Mouse (Mus musculus) cerebellum, adult 9-11 months (tissue): Measurements from ENCODE around the gene Abat.
A peak's percentile ranks its signal among the peaks of the same experiment; 100 is the strongest.

Experiments used
- DNase-seq: peaks from one replicate; pipeline ENCODE4 v3.0.0; 2022

The Abat gene

DNA sequence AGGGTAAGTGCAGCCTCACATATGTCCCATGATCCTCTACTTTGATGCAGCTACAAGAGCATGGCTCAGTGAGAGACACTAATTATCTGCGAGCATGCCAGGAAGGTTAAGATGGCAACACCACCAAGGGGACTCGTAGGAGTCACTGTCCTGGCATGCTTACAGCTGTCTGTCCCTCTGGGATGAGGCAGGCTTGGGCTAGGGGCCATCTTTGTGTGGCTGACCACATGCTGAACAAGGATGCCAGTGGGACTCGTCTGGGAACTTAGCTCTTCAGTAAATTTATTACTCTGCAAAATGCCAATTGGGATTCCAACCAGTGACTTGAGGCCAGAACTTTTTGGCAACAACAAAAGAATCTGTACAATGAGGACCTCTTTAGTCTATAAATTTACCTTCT lies 62.9 kb downstream of the Abat start:
- no peak for DNase-seq

DNA sequence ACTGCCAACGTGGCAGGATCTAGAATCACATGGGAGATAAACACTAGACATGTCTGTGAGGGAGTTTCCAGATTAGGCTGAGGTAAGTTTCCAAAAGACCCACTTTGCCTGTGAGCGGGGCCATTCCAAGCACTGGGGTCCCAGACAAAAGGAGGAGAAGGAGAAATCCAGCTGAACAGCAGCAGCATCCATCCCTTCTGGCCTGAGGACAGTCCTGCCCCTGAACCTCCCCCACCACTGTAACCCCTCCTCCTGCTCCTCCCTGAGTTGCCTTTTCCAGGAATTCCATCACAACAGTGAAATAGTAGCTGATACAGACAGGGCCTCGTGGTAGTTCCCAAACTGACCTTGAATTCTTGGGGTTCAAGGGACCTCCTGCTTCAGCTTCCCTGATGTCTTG lies 63.7 kb downstream of the Abat start:
- DNase-seq: no peak

DNA sequence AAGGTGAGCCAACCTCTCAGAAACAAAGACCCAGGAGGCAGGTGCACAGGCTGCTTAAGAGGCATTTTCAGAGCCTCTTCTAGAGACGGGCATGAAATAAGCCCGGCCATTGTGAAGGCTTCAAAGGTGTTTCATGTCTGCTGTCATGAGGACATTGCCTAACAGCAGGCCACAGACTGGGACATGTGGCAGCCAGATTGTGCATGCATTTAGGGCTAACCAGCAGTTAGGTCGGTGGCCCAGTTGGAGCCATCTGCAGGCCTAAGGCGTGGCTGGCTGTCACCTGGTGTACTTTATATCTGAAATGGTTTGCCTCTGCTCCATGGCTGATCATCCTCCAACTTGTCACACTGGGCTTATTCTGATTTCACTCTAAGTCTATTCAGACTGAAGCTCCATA lies 65.1 kb downstream of the Abat start:
- no peak for DNase-seq

DNA sequence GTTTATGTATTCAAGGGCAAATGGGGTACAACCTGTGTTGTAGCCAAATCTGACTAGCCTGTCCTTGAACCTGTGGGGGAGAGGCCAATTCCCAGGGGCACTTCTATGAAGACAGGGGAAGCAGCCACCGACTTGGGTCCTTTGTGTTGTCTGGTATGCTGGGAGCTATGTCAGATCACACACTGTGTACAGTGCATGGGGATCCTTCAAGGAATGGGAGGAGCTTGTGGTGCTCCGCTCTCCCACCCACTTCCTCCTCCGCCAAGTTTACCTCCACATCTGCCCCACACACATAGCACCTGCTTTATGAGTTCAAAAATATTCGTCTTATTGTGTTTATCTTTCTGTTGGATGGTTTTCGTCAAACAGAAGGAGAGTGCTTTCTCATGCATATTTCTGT lies 66.3 kb downstream of the Abat start:
- DNase-seq: no peak

DNA sequence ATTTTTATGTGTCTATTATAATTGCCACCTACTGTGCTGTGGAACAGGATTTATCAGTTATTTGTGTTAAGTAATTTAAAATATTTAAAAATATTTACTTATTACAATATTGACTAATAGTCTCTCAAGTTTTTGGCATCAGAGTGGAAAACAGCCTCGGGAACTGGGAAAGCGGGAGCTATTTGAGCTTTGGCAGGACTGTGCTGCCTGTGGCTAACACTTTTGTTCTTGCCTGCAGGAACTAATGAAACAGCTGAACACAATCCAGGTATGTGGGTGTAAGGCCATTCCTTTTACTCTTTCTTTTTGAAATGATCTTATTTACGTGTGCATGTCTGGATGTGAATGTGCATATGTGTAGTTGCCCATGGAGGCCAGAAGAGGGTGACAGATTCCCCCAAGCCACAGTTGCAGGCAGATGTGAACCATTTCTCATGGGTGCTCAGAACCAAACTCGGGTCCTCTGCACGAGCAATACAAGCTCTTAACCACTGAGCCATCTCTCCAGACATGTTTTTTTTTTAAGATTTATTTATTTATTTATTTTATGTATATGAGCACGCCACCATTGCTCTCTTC lies 68.5 kb downstream of the Abat start:
- DNase-seq: no peak

DNA sequence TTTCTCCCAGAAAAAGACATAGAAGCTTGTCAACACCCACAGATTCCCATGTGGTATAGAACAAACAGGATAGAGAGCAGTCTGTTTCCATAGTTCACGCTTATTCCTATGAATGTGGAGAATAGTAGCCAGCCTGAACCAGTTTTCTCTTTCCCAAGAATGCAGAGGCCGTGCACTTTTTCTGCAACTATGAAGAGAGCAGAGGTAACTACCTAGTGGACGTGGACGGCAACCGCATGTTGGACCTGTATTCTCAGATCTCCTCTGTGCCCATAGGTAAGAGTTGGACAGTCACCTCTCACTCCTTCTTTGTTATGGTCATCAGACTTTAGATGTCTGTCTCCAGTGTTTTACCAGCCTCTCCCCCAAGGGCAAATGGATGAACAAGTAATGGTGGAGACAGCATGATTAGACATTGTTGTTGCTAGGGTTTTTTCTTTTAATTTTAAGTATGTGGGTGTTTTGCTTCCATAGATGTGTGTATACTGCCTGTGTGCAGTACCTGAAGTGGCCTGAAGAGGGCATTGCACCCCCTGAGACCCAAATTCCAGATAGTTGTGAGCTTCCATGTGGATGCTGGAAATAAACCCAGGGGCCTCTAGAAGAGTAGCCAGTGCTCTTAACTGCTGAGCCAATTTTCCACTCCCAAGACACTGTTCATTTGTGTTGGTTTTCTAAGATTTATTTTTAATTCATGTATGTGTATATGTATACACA lies 69.5 kb downstream of the Abat start:
- DNase-seq: no peak

DNA sequence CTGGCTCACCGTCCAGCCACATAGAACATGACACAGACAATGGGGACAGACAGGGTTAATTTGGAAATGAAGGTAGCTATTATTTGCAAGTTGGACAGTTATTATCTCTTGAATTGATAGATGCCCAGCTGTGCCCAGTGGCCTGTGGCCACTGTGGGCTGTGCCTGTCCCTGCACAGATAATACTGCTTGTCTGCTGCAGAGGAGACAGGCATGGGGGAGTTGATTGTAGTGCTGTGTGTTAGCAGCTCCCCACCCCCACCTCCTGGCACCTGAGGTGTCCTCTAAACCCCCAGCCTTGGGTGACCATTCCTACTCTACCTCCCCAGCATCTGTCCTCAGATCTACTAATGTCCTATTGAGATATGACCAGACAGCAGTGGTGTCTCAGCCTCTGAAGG lies 71.0 kb downstream of the Abat start:
- no peak for DNase-seq

DNA sequence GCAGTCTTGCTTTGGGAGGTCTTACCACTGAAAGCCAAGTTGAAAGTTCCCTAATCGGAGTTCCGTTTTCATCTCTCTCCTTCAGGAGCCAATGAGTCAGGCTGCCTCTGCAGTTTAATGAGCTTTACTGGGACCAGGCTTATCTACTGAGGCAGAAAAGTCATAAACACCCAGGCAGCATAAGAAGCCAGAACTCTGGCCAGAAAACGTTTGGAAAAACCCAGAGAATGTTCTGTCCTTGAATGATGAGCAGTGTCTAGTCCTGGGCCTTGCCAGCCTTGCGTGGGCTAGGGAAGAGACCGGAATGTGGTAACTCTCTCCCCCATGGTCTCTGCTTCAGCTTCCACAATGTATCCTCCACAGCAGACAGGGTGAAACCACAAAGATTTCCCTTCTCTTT lies 71.8 kb downstream of the Abat start:
- no peak for DNase-seq

DNA sequence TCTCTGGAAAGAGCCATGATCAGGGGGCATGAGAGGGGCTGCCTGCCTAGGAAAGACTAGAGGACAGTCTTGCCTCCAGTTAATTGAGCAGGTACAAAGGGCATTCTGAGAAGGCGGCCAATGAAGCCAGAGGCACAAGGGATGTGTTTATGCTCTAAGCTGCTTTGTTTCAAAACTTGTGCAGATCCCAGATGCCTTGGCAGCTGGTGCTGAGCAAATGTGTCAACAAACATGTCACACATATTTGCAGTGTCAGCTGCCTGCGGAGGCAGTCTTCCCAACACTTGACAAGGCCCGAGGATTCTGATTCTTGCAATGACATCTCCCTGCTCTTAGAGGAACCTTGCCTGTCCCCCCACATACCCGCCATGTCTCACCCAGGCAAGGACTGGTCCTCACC lies 82.2 kb downstream of the Abat start:
- no peak for DNase-seq

DNA sequence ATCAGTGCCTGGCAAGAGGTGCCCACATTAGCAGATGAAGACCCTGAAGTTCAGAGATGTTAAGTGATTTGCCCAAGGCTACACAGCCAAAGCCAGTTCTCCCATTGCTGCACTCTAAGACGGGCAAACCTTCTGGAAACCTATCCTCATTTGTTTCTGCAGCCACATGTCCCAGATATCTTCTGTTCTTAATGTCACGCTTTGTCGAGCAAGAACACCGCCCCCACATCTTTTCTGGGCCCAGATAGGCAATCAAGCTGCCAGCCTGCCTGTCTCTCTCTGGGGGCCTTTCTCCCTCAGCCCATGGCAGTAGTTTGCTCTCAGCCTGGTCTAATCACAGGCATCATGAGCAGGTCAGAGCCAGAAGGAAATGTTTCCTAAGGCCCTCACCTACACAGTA lies 83.1 kb downstream of the Abat start:
- DNase-seq: no peak

DNA sequence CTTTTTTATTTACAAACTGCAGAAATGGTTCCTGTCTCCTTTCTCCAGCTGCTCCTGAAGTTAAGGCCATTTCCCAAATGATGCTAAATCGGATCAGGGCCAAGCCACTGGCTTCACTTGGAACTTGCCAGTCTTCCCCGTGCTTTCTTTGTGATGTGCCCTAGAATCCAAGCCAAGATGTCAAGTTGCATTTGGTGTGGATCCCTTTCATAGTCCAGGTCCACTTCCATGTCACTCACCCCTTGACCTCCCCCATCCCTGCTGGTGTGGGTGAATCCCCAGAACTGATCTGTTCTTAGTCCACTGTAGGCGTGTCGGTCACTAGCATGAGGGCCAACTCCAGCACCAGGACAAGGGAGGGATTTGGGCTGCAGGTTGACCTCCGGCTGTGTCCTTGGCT lies 84.3 kb downstream of the Abat start:
- DNase-seq: no peak

DNA sequence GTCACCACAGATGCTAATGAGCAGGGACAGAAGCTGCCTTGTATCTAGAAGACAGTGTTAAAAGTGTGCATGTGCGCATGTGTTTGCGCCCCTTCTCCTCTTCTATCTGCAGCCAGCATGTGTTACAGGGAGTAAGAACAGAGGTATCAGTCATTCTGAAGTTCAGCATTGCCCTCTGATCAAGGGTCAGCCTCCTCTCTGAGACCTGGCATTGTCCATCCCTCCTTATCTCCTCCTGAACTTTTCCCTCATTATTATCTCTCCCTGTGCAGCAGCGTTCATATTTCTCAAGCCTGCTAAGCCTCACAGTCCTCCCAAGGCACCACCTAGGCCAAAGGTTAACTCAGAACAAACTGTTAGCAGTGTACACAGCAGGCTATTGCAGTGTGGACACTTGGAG lies 90.6 kb downstream of the Abat start:
- DNase-seq: no peak

DNA sequence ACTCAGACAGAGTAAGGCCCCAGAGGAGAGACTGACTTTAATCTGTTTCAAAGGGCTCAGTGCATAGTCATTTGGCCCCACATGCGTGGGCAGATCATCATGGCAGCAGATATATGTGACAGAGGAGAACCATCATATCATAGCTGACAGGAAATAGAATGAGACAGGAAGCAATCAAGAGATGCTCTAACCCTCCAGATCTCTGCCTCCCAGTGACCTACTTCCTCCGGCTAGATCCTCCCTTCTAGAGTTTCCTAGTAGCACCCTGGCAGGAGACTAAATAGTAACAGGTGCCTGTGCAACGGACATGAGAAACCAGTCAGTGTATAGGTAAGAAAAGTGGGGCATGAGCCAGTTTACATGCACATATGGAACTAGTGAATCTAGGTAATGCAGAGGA lies 97.2 kb downstream of the Abat start:
- no peak for DNase-seq

DNA sequence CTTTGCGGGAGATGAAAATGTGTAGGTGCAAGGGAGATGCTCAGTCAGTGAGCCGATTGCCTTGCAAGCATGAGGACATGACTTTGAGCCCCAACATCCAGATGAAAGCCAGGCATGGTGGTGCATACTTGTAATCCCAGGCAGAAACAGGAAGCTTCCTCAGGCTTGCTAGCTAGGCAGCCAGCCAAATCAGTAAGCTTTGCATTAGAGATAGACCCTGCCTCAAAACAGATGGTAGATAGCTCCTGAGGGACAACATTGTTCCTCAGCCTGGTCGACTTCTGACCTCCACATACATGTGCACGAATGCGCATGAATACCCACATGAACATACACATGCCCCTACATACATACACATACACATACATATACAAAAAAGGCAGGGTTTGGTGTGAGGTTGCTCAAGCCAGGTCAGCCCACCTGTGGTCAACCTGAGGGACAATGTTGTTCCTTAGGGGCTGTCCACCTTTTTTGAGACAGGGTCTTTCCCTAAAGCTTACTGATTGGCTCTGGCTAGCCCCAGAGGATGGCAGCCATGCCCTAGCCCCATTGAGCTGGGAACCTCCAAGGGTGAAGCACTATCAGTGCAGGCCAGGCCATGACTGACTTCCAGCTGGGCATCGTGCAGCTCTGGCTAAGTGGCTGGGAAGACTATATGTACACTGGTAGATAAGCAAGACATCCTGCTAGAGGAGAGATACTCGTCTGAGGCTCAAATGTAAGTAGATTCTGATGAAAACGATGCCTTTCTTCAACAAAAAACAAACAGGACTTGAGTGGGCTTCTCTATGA lies 99.2 kb downstream of the Abat start:
- no peak for DNase-seq

DNA sequence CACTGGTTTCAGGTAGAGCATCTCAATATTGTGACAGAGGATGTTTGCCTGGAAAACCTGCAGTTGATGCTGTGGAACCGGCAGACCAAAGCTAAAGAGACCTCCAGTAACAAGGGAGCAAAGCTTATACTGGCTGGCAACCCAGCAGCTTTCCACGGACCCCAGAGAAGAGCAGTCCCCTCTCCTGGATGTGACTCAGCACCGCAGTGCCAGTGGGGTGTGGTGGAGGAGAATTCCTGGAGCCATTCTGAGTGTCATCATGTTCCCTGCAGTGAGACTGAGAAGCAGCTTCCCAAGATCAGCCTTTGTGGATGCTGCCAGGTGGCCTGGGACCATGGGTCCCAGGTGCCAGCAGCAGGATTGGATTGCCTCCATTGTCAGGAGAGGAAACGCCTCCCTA lies 99.8 kb downstream of the Abat start:
- DNase-seq: no peak

DNA sequence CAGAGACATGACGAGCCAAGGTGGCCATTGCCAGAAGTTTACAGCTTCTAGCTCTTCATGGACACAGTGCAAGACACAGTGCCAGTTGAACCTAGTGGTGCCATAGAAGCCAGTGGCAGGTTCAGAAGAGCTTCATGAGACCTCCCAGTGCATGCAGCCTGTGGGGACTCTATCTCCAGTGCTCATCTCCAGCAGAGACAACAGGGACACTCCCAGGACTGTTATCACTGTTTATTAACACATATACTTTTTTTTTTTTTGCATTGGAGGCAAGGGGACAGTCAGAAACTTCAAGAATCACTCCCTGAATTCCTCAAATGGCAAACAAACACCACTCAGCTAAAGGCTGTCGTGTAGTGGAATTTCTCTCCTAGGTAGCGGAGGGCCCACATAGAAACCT lies 100.2 kb downstream of the Abat start:
- no peak for DNase-seq

DNA sequence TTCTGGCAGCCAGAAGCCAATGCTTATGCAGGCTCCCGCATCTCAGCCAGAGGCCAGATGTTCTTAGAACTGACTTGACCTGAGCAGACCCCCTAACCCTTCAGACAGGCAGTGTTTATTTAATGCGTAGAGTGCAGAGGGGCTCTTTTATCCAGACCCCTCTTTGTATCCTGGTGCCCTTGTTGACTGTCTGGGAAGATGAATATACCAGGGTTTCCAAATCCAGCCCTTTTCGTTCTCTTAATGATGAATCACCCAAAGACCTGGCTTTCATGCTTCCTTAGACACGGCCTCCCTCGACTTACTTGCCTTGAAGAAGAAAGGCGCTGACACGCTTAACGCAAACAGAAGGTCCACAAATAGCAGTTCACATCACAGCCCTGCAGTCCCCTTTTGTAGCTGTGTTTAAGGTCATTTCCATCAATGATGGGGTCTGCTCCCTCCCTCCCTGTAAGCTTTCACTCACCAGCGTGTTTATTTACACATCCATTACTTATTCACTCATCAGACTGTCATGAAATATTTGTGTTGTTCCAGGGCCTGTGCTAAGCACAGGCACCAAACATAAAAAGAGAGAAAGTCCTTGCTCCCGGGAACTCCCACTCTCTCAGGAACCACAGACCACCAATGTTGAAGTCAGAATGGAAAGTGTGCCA lies 106.6 kb downstream of the Abat start:
- DNase-seq: no peak

DNA sequence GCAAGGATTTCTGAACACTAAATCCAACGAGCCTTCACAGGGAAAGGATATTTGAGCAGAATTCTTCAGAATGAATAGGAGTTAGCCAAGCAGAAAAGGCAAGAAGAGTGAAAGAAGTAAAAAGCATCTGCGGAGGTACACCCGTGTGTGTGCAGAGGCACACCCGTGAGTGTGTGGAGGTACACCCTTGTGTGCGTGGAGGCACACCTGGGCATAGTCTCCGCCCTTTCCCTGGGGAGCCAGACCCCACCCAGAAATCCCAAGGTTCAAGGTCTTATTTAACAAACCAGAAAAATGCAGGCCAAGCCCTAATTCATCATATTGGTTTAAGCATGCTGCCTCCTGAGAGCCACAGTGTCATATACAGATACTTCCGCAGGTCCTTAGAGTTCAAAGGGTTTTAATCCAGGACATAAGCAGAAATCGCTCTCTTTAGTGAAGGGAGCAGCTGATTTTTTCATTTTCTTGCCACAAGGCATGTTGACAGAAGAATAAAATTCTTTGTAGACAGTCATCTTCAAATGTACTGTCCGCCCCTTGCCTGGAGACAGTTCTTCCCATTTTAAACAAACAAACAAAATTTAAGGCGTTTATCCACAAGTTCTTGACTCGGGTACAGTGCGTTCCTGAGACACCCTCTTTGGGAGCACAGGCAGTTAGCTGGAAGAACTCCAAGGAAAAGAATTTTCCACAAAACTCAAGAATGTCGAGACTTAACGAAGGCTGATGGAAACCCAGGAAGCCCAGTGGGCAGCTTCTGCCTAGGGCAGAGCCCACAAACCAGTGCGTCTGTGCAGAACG lies 107.3 kb downstream of the Abat start:
- DNase-seq: no peak

DNA sequence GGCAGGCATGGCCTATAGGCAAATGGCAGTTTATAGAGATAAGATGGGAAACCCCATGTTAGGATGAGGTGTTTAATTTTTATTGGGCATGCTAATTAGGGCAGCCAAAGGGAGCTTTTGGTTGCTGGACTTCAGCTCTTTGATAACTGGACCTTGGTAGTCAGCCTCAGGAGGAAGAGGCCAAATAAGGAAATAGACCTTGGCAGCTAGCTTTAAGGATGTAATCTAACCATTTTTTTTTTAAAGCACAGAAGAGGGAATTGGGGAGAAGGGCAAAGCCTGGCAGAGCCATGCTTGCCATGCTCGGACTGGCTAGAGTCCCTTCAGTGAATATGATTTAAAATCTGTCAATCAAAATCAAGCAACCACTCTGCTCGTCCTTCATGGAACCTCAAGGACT lies 117.2 kb downstream of the Abat start:
- no peak for DNase-seq

DNA sequence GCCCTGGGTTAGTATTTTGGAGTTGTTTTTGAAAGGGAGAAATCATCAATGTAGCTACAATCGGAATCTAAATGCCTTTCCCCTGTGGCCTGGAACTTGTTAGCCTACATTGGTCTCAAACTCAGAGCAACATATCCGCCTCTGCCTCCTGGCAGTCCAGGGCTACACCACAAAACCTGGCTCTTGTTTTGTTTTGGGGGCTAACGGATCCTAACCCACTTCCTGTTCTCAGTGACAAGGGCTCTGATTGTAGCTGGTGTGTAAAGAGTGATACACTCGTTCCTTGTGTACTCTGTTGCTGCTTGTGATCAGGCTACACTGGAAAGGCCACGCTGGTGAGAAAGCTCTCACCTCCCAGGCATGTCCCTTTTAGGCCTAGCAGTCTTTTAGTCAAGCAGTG lies 118.2 kb downstream of the Abat start:
- no peak for DNase-seq

DNA sequence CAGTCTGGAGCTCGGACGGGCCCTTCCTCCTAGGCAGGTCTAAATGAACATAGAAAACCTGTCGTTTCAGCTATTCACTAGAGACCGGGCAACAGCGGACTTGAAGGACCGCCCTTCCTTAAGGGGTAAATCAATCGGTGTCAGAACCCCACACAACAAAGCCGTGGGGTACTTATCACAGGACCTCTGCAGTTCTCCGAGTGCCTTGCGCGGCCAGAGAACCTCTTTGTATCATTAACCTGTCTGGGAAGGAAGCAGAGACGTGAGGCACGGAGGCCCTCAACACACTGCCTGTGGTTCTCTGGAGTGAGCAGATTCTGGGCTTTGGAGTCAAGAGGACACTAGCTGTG lies 123.6 kb downstream of the Abat start:
- DNase-seq: no peak

DNA sequence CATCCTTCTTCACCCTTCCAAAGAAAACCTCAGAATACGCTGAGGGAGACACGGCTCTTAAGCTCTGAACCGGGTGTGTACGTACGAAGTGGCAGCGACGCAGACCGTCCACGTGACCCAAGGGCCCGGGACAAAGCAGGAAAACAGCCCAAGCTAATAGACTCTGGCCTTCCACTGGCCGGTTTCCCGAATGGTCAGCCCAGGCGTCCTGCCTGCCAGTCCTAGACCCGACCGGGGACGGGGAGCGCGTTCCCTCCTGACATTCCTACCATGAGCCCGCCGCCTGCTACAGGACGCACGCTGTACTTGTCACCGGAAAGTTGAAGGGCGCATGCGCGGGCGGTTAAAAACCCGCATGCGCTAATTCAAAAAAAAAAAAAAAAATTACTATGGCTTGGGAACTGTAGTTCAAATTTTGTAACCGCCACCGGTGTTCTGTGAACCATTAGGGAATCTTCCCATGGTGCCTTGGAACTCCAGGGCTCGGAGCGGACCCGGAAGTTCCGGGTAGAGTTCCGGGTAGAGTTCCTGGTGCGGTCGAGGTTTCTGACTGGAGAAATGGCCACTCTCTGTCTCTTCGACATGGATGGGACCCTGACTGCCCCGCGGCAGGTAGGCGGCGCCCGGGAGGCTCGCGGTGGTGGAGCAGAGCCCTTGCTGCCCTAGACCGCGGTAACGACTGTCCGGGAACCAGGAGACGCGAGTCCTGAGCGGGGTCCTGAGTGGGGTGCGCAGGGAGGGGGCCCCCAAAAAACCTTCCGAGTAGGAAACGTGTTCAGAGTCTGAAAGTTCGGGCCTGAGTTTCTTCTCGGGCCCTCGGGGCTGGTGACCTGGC lies 124.2 kb downstream of the Abat start, which contains the start of the genes Pmm2 and Tmem186:
TSS of gene Pmm2 (plus strand) at position 458 of the 835 bp plus-strand sequence.
TSS of gene Tmem186 (minus strand) at position 496 of the 835 bp plus-strand sequence.
- peak; percentile 92 for DNase-seq
